Mouse (Mus musculus): ENCODE results near the gene Cuedc1.

GRCm38 (mm10) chr11:88201172-88201571 is 103.3 kb downstream of the Cuedc1 start:
- TF ChIP-seq CTCF (IDR thresholded peaks at IDR 0.05; ENCODE audit: borderline replicate concordance, insufficient read depth, low read depth, low read length), result no peak
- TF ChIP-seq POLR2A (IDR thresholded peaks at IDR 0.05; ENCODE audit: borderline replicate concordance, insufficient read depth, low read length), result no peak
